Mouse (Mus musculus) left cerebral cortex, postnatal 14 days (tissue): ENCODE measurements around the gene Grid2ip. TPM values are rescaled to one million over a fixed set of nuclear protein-coding genes. Genes with fewer than 3 reads are reported as not detected.
"Not testable (repeated sequence)": the region's sequence is repeated elsewhere in the genome, so short reads cannot be mapped to it uniquely, and the experiment has no call there.

Source experiments
- DNase-seq, 2 experiments: peaks; one replicate each; pipeline ENCODE4 v3.0.0; 2021 to 2022; ENCODE audit warnings: low spot score in 2 of 2, mixed read lengths in 1 of 2
- intact Hi-C: fragments of 180-260 bp; cut with DNase I; formaldehyde crosslinking; loops from one replicate; pipeline ENCODE4 v1.15.1; 2025
- total RNA-seq, 2 experiments: library from RNA; stranded (reverse); gene quantifications; 2 replicates each; pipeline ENCODE4 v1.2.3; 2021

The Grid2ip gene
- total RNA-seq, 2 experiments from 2014 or later: 1.4 to 1.9 TPM

- no peak for DNase-seq
- intact Hi-C loops: no loop called here
Measured at GRCm38 (mm10) chr5:143359263-143359662, 2.1 kb downstream of the Grid2ip start.

GRCm38 (mm10) chr5:143360000-143360399 is 2.9 kb downstream of the Grid2ip start:
- no peak for DNase-seq
- intact Hi-C loops: no loop called here

- DNase-seq: no peak
- intact Hi-C loops: no loop called here
Measured at GRCm38 (mm10) chr5:143361428-143361827, 4.3 kb downstream of the Grid2ip start.

GRCm38 (mm10) chr5:143363678-143364615 is 6.8 kb downstream of the Grid2ip start:
- intact Hi-C loops: no loop called here
- no peak for DNase-seq

- intact Hi-C loops: no loop called here
- no peak for DNase-seq
Measured at GRCm38 (mm10) chr5:143367931-143368330, 10.8 kb downstream of the Grid2ip start.

- no peak for DNase-seq
- intact Hi-C loops: loop anchor here (5.0 kb wide), 1 partner anchor 37 kb away; no protein-coding TSS in a partner anchor
Measured at GRCm38 (mm10) chr5:143369611-143370255, 12.6 kb downstream of the Grid2ip start.

GRCm38 (mm10) chr5:143370416-143371145 is 13.4 kb downstream of the Grid2ip start:
- DNase-seq: no peak
- intact Hi-C loops: loop anchor here (5.0 kb wide), 1 partner anchor 38 kb away; no protein-coding TSS in a partner anchor

GRCm38 (mm10) chr5:143371146-143371510 is 14.0 kb downstream of the Grid2ip start:
- intact Hi-C loops: loop anchor here (5.0 kb wide), 1 partner anchor 39 kb away; no protein-coding TSS in a partner anchor
- no peak for DNase-seq

GRCm38 (mm10) chr5:143372818-143373217 is 15.7 kb downstream of the Grid2ip start:
- intact Hi-C loops: loop anchor here (5.0 kb wide), 1 partner anchor 41 kb away; no protein-coding TSS in a partner anchor
- peak; percentile 15 to 37 for DNase-seq

- DNase-seq: peak; percentile 49 to 63
- intact Hi-C loops: no loop called here
Measured at GRCm38 (mm10) chr5:143375242-143375641, 18.1 kb downstream of the Grid2ip start.

GRCm38 (mm10) chr5:143376156-143376555 is 19.0 kb downstream of the Grid2ip start:
- intact Hi-C loops: no loop called here
- DNase-seq: no peak

GRCm38 (mm10) chr5:143386797-143387621 is 29.9 kb downstream of the Grid2ip start:
- DNase-seq: no peak
- intact Hi-C loops: no loop called here

- intact Hi-C loops: no loop called here
Measured at GRCm38 (mm10) chr5:143394184-143394583, 37.0 kb downstream of the Grid2ip start.

GRCm38 (mm10) chr5:143394966-143395365 is 37.8 kb downstream of the Grid2ip start:
- DNase-seq, intact Hi-C loops: not testable (repeated sequence)

More at GRCm38 (mm10) chr5:143394184-143394583, 37.0 kb downstream of the Grid2ip start:
- DNase-seq: no peak

GRCm38 (mm10) chr5:143395649-143396048 is 38.5 kb downstream of the Grid2ip start:
- DNase-seq: no peak
- intact Hi-C loops: no loop called here

- no peak for DNase-seq
- intact Hi-C loops: loop anchor here (5.0 kb wide), 1 partner anchor 62 kb away; the partner anchor contains the start of gene Daglb
Measured at GRCm38 (mm10) chr5:143400501-143400900, 43.4 kb downstream of the Grid2ip start.

- intact Hi-C loops: loop anchor here (5.0 kb wide), 1 partner anchor 61 kb away; the partner anchor contains the start of gene Daglb
- DNase-seq: no peak
Measured at GRCm38 (mm10) chr5:143401556-143401955, 44.4 kb downstream of the Grid2ip start.
